Mouse (Mus musculus) midbrain, postnatal 0 days (tissue): ENCODE measurements at regions not wholly inside any gene's neighbourhood (a gene's known extent, or its start where the extent isn't known, plus 50 kb on each side); places are given as distances from the start of the nearest gene placed in this dataset.

Source experiments
- ATAC-seq: fragments of 200-750 bp; cut with Nextera tagmentation; 2 replicates; pipeline ENCODE4 v1.8.0; 2017; ENCODE audit warnings: moderate number of reproducible peaks, mild to moderate bottlenecking, moderate TSS enrichment, moderate library complexity; ENCODE audit not compliant: low FRiP score
- DNase-seq: peaks from one replicate; pipeline ENCODE4 v3.0.0-alpha.2; 2015; ENCODE audit warnings: low spot score
- H3K27ac ChIP-seq: fragments of 300-500 bp; sonication (generic); 2 replicates; pipeline ENCODE4 v1.5.1; 2014; ENCODE audit warnings: low read depth, mild to moderate bottlenecking, low read length, mixed read lengths
- H3K27me3 ChIP-seq: fragments of 300-500 bp; sonication (generic); 2 replicates; pipeline ENCODE4 v1.6.1; 2014; ENCODE audit warnings: low read length, control low read depth, mixed read lengths; ENCODE audit not compliant: insufficient read depth
- H3K36me3 ChIP-seq: fragments of 300-500 bp; sonication (generic); 2 replicates; pipeline ENCODE4 v1.6.1; 2014; ENCODE audit warnings: low read length, control low read depth, mixed read lengths; ENCODE audit not compliant: insufficient read depth
- H3K4me1 ChIP-seq: fragments of 300-500 bp; sonication (generic); 2 replicates; pipeline ENCODE4 v1.6.1; 2014; ENCODE audit warnings: mild to moderate bottlenecking, control low read depth, antibody characterized with exemption, low read length, mixed read lengths; ENCODE audit not compliant: insufficient read depth
- H3K4me2 ChIP-seq: fragments of 300-500 bp; sonication (generic); 2 replicates; pipeline ENCODE4 v1.6.1; 2014; ENCODE audit warnings: low read depth, mild to moderate bottlenecking, low read length, mixed read lengths; ENCODE audit not compliant: poor library complexity, severe bottlenecking
- H3K4me3 ChIP-seq: fragments of 300-500 bp; sonication (generic); 2 replicates; pipeline ENCODE4 v1.5.1; 2014; ENCODE audit warnings: low read depth, mild to moderate bottlenecking, low read length, moderate library complexity
- H3K9ac ChIP-seq: fragments of 300-500 bp; sonication (generic); replicated peaks from 2 replicates; pipeline ENCODE4 v1.6.1; 2014; ENCODE audit warnings: mild to moderate bottlenecking, low read length, moderate library complexity, mixed read lengths; ENCODE audit not compliant: poor library complexity, severe bottlenecking
- H3K9me3 ChIP-seq: fragments of 300-500 bp; sonication (generic); 2 replicates; pipeline ENCODE4 v1.6.1; 2016; ENCODE audit warnings: low read length, control low read depth
- CTCF ChIP-seq: IDR thresholded peaks from 2 replicates; pipeline ENCODE4 v1.5.1; 2016; ENCODE audit warnings: antibody characterized with exemption, mild to moderate bottlenecking
- WGBS: fragments of 180-500 bp; shearing (Covaris S2); extraction: QIAGEN DNeasy Blood & Tissue Kit; methylation state at CpG from one replicate; pipeline ENCODE4 v1.1.7; 2014; 5-methylcytosine and 5-hydroxymethylcytosine counted together

DNA sequence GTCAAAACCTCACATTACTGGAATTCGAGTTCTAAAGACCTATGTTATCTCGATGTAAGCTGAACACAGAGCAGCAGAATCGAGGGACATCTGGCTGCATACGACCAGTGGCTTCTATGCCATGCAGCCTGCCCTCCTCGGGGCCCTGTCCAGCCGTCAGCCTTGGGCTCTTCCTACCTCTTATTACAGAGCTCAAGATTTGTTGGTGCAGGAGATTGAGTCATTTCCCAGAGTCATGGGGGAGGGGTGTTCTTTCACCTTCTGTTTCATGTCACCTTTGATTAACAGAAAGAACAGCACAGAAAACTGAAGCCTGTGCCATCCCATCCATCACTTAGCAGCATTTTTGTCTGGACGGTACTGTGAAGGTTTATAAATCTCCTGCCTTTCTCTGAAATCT is 52.1 kb downstream of the Sst start:
- ATAC-seq (no peak), DNase-seq (no peak)
- TF ChIP-seq CTCF = no peak
- Histone ChIP-seq H3K4me2 (no peak overlapping the region), H3K27ac (no peak overlapping the region), H3K4me3 (no peak overlapping the region), H3K9ac (no peak overlapping the region), H3K4me1 (no peaks in the 10 kb centered on the region), H3K36me3 (no peaks in the 10 kb centered on the region), H3K9me3 (no peaks in the 10 kb centered on the region; the same call in 1 of the 2 replicates), H3K27me3 (no peaks in the 10 kb centered on the region)
- 53% methylated on average over 7 of the region's 7 CpGs for WGBS

DNA sequence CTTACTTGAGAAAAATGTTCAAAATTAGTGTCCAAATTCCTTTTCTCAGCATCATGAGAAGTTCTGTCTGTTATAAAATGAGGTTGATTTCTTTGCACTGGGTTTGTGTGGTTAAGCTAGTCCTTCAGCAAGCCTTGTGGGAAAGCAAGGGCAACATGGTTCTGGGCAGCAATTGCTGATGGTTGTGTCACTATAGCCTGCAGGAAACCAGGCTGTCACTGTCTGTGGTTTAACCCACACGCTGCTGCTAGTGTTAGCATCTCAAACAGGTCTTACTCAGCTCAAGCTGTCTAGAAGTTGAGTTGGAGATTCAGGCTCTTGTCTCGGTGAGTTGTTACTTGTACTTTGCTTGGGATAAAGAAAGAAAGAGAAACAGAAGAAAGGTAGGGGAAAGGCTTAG is 52.6 kb downstream of the Sst start:
- no peak overlapping the region for H3K27ac ChIP-seq
- 86% methylated on average over 2 of the region's 2 CpGs for WGBS

DNA sequence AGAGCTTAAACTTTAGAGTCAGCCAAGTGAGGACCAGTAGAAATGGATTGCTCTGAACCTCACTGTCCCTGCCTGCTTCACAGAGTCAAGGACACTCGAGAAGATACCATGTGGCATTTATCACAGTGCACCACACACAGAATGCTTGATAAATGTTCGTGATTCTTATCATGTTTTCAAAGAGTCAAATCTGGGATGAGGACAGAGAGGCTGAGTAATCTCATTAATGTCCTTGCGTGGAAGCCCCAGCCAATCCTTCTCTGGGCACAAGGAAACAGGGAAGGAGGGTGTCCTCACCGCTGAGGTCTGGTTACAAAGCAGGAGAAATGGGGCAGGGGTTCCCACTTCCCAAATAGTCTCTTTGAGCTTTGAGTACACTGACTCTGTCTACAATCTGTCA is 55.8 kb downstream of the Sst start:
- H3K4me3 ChIP-seq = no peak overlapping the region
- DNase-seq (no peak), ATAC-seq (no peak)
- H3K27ac ChIP-seq = no peak overlapping the region
- no peaks in the 10 kb centered on the region for H3K4me1 ChIP-seq
- H3K27me3 ChIP-seq = no peaks in the 10 kb centered on the region
- H3K4me2 ChIP-seq = no peak overlapping the region
- H3K36me3 ChIP-seq = no peaks in the 10 kb centered on the region
- 46% methylated on average over 4 of the region's 4 CpGs for WGBS
- no peak for TF ChIP-seq CTCF
- H3K9me3 ChIP-seq = no peaks in the 10 kb centered on the region
- H3K9ac ChIP-seq = no peak overlapping the region

More for the DNA sequence above, 52.6 kb downstream of the Sst start:
- Histone ChIP-seq H3K9me3 (no peaks in the 10 kb centered on the region), H3K4me2 (no peak overlapping the region), H3K9ac (no peak overlapping the region), H3K4me3 (no peak overlapping the region), H3K4me1 (no peaks in the 10 kb centered on the region), H3K36me3 (no peaks in the 10 kb centered on the region), H3K27me3 (no peaks in the 10 kb centered on the region)
- ATAC-seq (no peak), DNase-seq (no peak)
- TF ChIP-seq CTCF = no peak

DNA sequence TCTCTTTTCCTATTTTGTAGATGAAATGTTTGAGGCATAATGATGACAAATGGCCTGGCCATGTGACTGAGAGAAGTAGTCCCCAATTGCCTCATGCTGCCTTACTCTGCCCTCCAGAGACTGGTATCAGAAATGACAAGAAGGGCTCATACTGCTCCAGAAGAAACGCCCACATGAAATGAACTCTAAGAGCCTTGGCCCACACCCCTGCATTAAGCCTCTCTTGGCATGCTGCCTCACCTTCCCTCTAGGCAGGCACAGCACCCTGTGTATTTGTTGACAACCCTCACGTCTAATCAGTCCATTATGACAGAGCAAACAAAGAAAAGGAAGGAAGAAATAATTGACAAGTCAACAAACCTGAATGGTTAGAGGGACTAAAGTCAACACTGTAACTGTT is 57.2 kb downstream of the Sst start:
- Histone ChIP-seq H3K36me3 (no peaks in the 10 kb centered on the region), H3K4me1 (no peaks in the 10 kb centered on the region), H3K27me3 (no peaks in the 10 kb centered on the region), H3K4me2 (no peak overlapping the region), H3K27ac (no peak overlapping the region), H3K9me3 (no peaks in the 10 kb centered on the region), H3K9ac (no peak overlapping the region), H3K4me3 (no peak overlapping the region)
- ATAC-seq (0 out of 2 replicates have a peak, but pooled peaks have one; percentile 7), DNase-seq (no peak)
- TF ChIP-seq CTCF = no peak
- WGBS = 63% methylated on average over 2 of the region's 2 CpGs

DNA sequence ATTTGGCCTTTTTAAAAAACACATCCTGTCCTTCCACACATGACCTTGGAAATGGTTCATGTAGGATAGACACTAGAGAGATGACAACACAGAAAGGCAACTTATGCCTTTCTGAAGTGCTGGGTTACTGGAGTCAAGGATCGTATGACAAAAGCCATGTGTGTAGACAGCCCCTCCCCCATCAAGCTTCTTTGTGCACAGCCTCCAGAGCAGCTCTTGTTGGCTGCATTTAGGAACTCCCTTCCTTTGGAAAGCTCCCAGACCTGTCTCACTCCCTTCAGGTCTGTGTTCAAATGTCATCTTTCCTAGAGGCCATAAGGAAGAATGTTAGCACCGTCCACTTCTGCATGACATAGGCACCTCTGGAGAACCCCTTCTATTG is 57.7 kb downstream of the Sst start:
- Histone ChIP-seq H3K9ac (no peak overlapping the region), H3K27me3 (no peaks in the 10 kb centered on the region), H3K4me2 (no peak overlapping the region), H3K27ac (0 out of 2 replicates have a peak overlapping the region, but pooled peaks have one; percentile 12), H3K9me3 (no peaks in the 10 kb centered on the region), H3K36me3 (no peaks in the 10 kb centered on the region), H3K4me1 (no peaks in the 10 kb centered on the region), H3K4me3 (no peak overlapping the region)
- TF ChIP-seq CTCF = no peak
- DNase-seq (no peak), ATAC-seq (peak; percentile 49)
- 59% methylated on average over 2 of the region's 2 CpGs for WGBS

DNA sequence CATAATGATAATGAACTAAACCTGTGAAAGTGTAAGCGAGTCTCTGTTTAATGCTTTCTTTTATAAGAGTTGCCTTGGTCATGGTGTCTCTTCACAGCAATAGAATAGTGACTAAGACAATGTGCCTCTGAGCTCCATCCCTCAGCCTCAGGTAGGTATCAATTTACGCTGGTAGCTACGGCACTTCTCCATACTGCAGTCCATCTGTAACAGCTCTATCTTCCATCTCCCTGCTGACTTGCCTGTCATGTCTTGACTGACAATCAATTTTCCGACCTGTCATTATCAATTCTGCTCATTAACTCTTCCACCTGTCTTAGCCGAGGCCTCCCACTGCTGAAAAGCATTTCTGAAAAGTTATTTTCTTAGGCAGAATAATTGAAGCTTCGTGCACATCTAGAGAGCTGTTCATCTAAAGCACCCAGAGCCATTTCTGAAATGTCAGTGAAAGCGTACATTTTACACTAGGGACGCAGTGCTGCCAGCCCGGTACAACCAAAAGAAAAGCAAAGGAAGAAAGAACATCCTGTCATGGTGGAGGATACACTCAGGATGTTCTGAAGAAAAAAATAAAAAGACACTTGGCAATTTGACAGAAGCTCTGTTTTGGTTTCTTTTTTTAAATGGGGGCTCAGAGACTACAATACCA is 58.2 kb downstream of the Sst start:
- Histone ChIP-seq H3K4me1 (no peaks in the 10 kb centered on the region), H3K9ac (no peak overlapping the region), H3K27ac (no peak overlapping the region), H3K9me3 (no peaks in the 10 kb centered on the region), H3K27me3 (no peaks in the 10 kb centered on the region), H3K4me2 (no peak overlapping the region), H3K4me3 (no peak overlapping the region), H3K36me3 (no peaks in the 10 kb centered on the region)
- 47% methylated on average over 9 of the region's 9 CpGs for WGBS
- TF ChIP-seq CTCF = no peak
- ATAC-seq (peak; percentile 31; the same call in 1 of the 2 replicates), DNase-seq (no peak)
